Mouse (Mus musculus) CH12.LX (cell line): ENCODE measurements at regions not wholly inside any gene's neighbourhood (a gene's known extent, or its start where the extent isn't known, plus 50 kb on each side); places are given as distances from the start of the nearest gene placed in this dataset.

ENCODE experiments used
- JUND ChIP-seq: conservative IDR thresholded peaks from 2 replicates; pipeline ENCODE4 v1.6.1; 2011; ENCODE audit warnings: low read depth, low read length, improper control_type of control experiment
- USF1 ChIP-seq: IDR thresholded peaks from 2 replicates; pipeline ENCODE4 v1.6.1; 2014; ENCODE audit warnings: low read depth, mild to moderate bottlenecking, inconsistent platforms, low read length, improper control_type of control experiment

DNA sequence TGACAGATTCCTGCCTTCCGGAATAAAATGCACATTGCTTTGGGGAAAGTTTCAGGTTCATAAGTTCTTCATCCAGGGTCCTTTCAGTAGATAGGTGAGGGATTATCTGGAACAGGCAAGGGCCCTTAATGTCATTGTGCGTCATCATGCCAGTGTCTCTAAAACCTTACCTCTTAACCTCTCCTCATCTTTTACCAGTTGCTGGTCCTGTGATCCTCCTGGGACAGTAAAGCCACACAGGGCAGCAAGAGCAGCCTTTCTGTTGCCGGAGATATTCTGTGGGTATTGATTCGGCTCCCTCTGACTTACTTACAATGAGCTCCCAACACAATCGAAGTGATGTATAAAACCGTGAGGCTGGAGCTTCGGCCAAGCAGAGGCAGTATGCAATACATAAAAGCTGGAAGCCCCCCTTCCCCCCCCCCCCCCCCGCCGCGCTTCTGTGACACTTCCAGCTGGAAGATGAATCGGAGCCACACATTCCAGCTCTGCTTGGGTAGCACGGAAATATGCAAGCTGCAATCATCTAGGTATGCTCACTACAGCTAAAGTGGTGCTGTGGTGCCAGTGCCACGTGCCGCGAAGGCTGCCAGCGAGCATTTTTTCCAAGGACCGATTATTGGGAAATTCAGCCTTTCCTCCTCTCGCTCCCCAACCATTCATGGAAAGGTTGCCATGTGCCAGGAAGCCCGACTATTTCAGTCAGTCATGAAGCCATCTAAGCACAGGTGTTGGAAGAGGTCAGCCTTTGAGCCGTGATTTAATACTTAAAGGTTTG, 252.2 kb downstream of the Enc1 start:
- TF ChIP-seq USF1 (no peak), JUND (no peak)
